Mouse (Mus musculus) stomach, postnatal 0 days (tissue): Measurements from ENCODE around the gene Alg6. TPM values are rescaled to one million over a fixed set of nuclear protein-coding genes. Genes with fewer than 3 reads are reported as not detected.

Source experiments
- ATAC-seq: fragments of 200-750 bp; cut with Nextera tagmentation; 2 replicates; pipeline ENCODE4 v1.8.0; 2017; ENCODE audit not compliant: low FRiP score, low TSS enrichment
- DNase-seq: peaks from one replicate; pipeline ENCODE4 v3.0.0-alpha.2; 2016; ENCODE audit warnings: low spot score
- H3K27ac ChIP-seq: fragments of 300-500 bp; sonication (generic); replicated peaks from 2 replicates; pipeline ENCODE4 v1.5.1; 2014; ENCODE audit warnings: mild to moderate bottlenecking, control low read depth
- H3K27me3 ChIP-seq: fragments of 300-500 bp; sonication (generic); 2 replicates; pipeline ENCODE4 v1.6.1; 2014; ENCODE audit warnings: low read length; ENCODE audit not compliant: control insufficient read depth, insufficient read depth
- H3K36me3 ChIP-seq: fragments of 300-500 bp; sonication (generic); 2 replicates; pipeline ENCODE4 v1.6.1; 2014; ENCODE audit warnings: low read length, mixed read lengths; ENCODE audit not compliant: control insufficient read depth, insufficient read depth
- H3K4me1 ChIP-seq: fragments of 300-500 bp; sonication (generic); replicated peaks from 2 replicates; pipeline ENCODE4 v1.6.1; 2014; ENCODE audit warnings: antibody characterized with exemption; ENCODE audit not compliant: control insufficient read depth, insufficient read depth
- H3K4me2 ChIP-seq: fragments of 300-500 bp; sonication (generic); replicated peaks from 2 replicates; pipeline ENCODE4 v1.6.1; 2014; ENCODE audit warnings: low read depth, mild to moderate bottlenecking, control low read depth, moderate library complexity
- H3K4me3 ChIP-seq: fragments of 300-500 bp; sonication (generic); 2 replicates; pipeline ENCODE4 v1.5.1; 2014; ENCODE audit warnings: low read depth, low read length, control low read depth
- H3K9ac ChIP-seq: fragments of 300-500 bp; sonication (generic); 2 replicates; pipeline ENCODE4 v1.6.1; 2014; ENCODE audit warnings: mild to moderate bottlenecking, low read length, control low read depth, mixed read lengths
- H3K9me3 ChIP-seq: fragments of 300-500 bp; sonication (generic); 2 replicates; pipeline ENCODE4 v1.6.1; 2016; ENCODE audit warnings: low read length; ENCODE audit not compliant: control insufficient read depth
- CTCF ChIP-seq: IDR thresholded peaks from 2 replicates; pipeline ENCODE4 v1.5.1; 2016; ENCODE audit warnings: antibody characterized with exemption, low read depth, mild to moderate bottlenecking, moderate library complexity
- EP300 ChIP-seq: optimal IDR thresholded peaks from 2 replicates; pipeline ENCODE3; 2016; ENCODE audit warnings: antibody characterized with exemption
- WGBS: fragments of 180-500 bp; shearing (Covaris S2); extraction: QIAGEN DNeasy Blood & Tissue Kit; methylation state at CpG from one replicate; pipeline ENCODE4 v1.1.7; 2014; 5-methylcytosine and 5-hydroxymethylcytosine counted together
- polyA plus RNA-seq: library from polyadenylated mRNA; unstranded; fragments of >200 nt; fragmentation: Nextera tagmentation; extraction: Ambion mirVana; gene quantifications from 2 replicates; pipeline ENCODE4 v1.2.1, GENCODE M21; 2015

The Alg6 gene
- polyA plus RNA-seq, 1 experiment from 2014 or later: 7.8 TPM

DNA sequence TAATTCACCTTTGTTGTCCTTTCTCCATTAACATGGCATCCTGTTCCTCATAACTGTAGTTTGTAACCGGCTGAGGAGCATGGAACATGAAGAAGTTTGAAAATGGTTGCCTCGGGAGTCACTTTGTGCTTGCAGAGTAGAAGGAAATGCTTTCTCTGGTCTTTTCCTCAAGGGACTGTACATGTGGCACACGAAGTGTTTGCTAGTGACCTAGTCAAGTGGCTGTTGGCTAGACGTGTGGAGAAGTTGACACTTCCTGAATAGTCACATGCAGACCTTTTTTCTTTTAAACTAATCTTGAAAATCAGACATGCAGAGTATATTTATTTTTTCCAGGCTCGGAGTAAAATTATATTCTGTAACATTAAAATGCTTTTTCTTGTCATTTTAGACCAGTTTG lies 37.0 kb downstream of the Alg6 start:
- TF ChIP-seq EP300: no peak
- TF ChIP-seq CTCF: no peak
- H3K9ac ChIP-seq: no peak overlapping the region
- H3K4me1 ChIP-seq: no peaks in the 10 kb centered on the region
- no peak overlapping the region for H3K4me2 ChIP-seq
- ATAC-seq (no peak), DNase-seq (no peak)
- H3K4me3 ChIP-seq: no peak overlapping the region
- no peak overlapping the region for H3K27ac ChIP-seq
- no peaks in the 10 kb centered on the region for H3K27me3 ChIP-seq
- WGBS: 80% methylated on average over 5 of the region's 5 CpGs
- no peaks in the 10 kb centered on the region for H3K36me3 ChIP-seq
- no peaks in the 10 kb centered on the region for H3K9me3 ChIP-seq

DNA sequence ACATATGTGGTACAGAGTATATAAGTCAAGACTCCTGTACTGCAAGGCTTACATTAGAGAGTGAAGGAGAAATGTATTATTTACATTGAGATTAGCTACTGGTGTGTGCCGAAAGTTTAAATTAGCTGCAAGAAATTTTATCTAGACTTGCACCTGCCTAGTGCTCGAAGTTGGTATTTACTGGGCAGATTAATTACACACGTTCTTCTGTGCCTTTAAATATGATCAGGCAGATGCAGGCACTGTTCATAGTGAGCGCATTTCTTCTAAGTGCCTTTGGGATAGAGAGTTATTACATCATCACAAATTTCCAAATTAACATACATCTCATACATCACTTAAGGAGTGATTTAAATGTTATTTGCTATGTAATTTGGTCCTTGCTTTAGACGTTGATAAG lies 50.8 kb downstream of the Alg6 start:
- Histone ChIP-seq H3K4me2 (no peak overlapping the region), H3K4me3 (no peak overlapping the region), H3K36me3 (no peaks in the 10 kb centered on the region), H3K27me3 (no peaks in the 10 kb centered on the region), H3K9me3 (no peaks in the 10 kb centered on the region), H3K27ac (no peak overlapping the region), H3K4me1 (no peaks in the 10 kb centered on the region), H3K9ac (no peak overlapping the region)
- TF ChIP-seq CTCF (no peak), EP300 (no peak)
- no peak for ATAC-seq
- DNase-seq: no peak
- WGBS: 37% methylated on average over 5 of the region's 5 CpGs

- TF ChIP-seq EP300: no peak
- TF ChIP-seq CTCF: peak; percentile 68
- Histone ChIP-seq H3K9me3 (no peaks in the 10 kb centered on the region), H3K27me3 (no peaks in the 10 kb centered on the region), H3K4me2 (no peak overlapping the region), H3K4me3 (no peak overlapping the region), H3K4me1 (no peaks in the 10 kb centered on the region), H3K27ac (no peak overlapping the region), H3K36me3 (no peaks in the 10 kb centered on the region), H3K9ac (no peak overlapping the region)
- ATAC-seq (no peak), DNase-seq (peak; percentile 21)
- 67% methylated on average over 1 of the region's 1 CpGs for WGBS
These were observed 51.3 kb downstream of the Alg6 start for GRCm38 (mm10) chr4:99766753-99767152.

DNA sequence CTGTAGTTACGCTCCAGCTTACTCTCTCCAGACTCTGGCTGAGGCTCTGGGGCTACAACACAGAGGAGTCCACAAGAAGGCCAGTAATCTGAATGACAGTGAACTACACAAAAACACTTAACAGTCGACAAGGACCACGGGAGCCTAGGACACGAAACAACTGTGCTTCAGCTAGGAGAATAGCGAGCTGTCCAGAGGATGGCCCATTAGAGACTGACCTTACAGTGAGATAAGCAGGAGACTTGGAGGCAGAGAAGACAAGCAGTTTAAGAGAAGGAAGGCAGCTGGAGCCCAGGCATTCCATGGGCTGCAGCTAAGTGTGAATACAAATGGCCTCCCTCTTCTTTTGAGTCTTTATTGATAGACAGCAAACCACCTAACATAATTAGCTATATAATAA lies 55.1 kb downstream of the Alg6 start:
- 83% methylated on average over 5 of the region's 5 CpGs for WGBS

GRCm38 (mm10) chr4:99773041-99773440 lies 57.6 kb downstream of the Alg6 start:
- 12% methylated on average over 1 of the region's 1 CpGs for WGBS
- Histone ChIP-seq H3K36me3 (no peaks in the 10 kb centered on the region), H3K9me3 (no peaks in the 10 kb centered on the region), H3K27ac (no peak overlapping the region), H3K9ac (no peak overlapping the region), H3K4me2 (no peak overlapping the region), H3K4me1 (no peaks in the 10 kb centered on the region), H3K27me3 (no peaks in the 10 kb centered on the region), H3K4me3 (no peak overlapping the region)
- DNase-seq: no peak
- no peak for ATAC-seq
- no peak for TF ChIP-seq CTCF
- no peak for TF ChIP-seq EP300

More for the DNA sequence above, 55.1 kb downstream of the Alg6 start:
- Histone ChIP-seq H3K27ac (no peak overlapping the region), H3K27me3 (no peaks in the 10 kb centered on the region), H3K36me3 (no peaks in the 10 kb centered on the region), H3K4me3 (no peak overlapping the region), H3K9me3 (no peaks in the 10 kb centered on the region), H3K4me1 (no peaks in the 10 kb centered on the region), H3K4me2 (no peak overlapping the region), H3K9ac (no peak overlapping the region)
- TF ChIP-seq EP300: no peak
- DNase-seq (no peak), ATAC-seq (no peak)

DNA sequence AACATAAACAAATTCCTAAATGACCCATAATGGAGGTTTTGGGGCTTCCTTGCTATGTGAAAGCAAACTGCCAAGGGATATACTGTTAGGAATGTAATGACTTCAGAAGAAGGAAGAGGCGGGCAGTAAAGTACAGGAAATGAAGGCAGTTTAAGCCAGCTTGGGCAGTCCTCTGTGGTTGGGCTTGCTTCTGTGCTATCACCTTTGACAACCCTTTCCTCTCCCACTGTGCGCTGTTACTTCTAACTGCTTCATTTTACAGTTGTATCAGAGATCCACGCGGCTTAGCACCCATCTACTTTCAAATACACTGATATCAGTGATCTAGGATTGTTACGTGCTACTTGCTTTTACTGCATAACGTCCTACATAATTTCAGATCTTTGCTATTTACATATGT lies 76.9 kb downstream of the Alg6 start:
- no peak for TF ChIP-seq CTCF
- no peak for TF ChIP-seq EP300
- no peaks in the 10 kb centered on the region for H3K4me1 ChIP-seq
- no peaks in the 10 kb centered on the region for H3K36me3 ChIP-seq
- H3K27me3 ChIP-seq: no peaks in the 10 kb centered on the region
- DNase-seq: no peak
- no peak overlapping the region for H3K27ac ChIP-seq
- 90% methylated on average over 6 of the region's 6 CpGs for WGBS
- H3K4me3 ChIP-seq: no peak overlapping the region
- no peak for ATAC-seq
- no peaks in the 10 kb centered on the region for H3K9me3 ChIP-seq
- H3K9ac ChIP-seq: no peak overlapping the region
- no peak overlapping the region for H3K4me2 ChIP-seq

Other genes with a start within 250 kb of the Alg6 start
- gene Foxd3, start 59.4 kb upstream of the Alg6 start, polyA plus RNA-seq: 0.62 and 0.65 TPM in 2 replicates
- gene Efcab7, start 113.5 kb downstream of the Alg6 start, polyA plus RNA-seq: 9.0 and 9.5 TPM in 2 replicates
- 50.3 and 52.4 TPM in 2 replicates for gene Pgm1, start 213.8 kb downstream of the Alg6 start, polyA plus RNA-seq
- 19.2 and 19.6 TPM in 2 replicates for gene Itgb3bp, start 214.1 kb downstream of the Alg6 start, polyA plus RNA-seq